Mouse (Mus musculus) stomach, embryonic 14.5 days (tissue): Measurements from ENCODE around the gene 3110009E18Rik. TPM values are rescaled to one million over a fixed set of nuclear protein-coding genes. Genes with fewer than 3 reads are reported as not detected.

ENCODE experiments used
- ATAC-seq: fragments of 200-750 bp; cut with Nextera tagmentation; 2 replicates; pipeline ENCODE4 v1.8.0; 2017; ENCODE audit warnings: low read depth, moderate TSS enrichment; ENCODE audit not compliant: insufficient number of reproducible peaks, insufficient read depth, low FRiP score
- H3K27ac ChIP-seq: fragments of 300-500 bp; sonication (generic); 2 replicates; pipeline ENCODE4 v1.5.1; 2014; ENCODE audit warnings: mild to moderate bottlenecking, low read length, moderate library complexity, mixed read lengths
- H3K27me3 ChIP-seq: fragments of 300-500 bp; sonication (generic); 2 replicates; pipeline ENCODE4 v1.6.1; 2014; ENCODE audit warnings: low read length, control low read depth, mixed read lengths; ENCODE audit not compliant: control insufficient read depth, insufficient read depth
- H3K36me3 ChIP-seq: fragments of 300-500 bp; sonication (generic); 2 replicates; pipeline ENCODE4 v1.6.1; 2014; ENCODE audit warnings: mild to moderate bottlenecking, control low read depth, low read length, moderate library complexity, mixed read lengths; ENCODE audit not compliant: control insufficient read depth, insufficient read depth
- H3K4me1 ChIP-seq: fragments of 300-500 bp; sonication (generic); 2 replicates; pipeline ENCODE4 v1.6.1; 2014; ENCODE audit warnings: low read length, control low read depth, mixed read lengths; ENCODE audit not compliant: control insufficient read depth, insufficient read depth
- H3K4me2 ChIP-seq: fragments of 300-500 bp; sonication (generic); replicated peaks from 2 replicates; pipeline ENCODE4 v1.6.1; 2014; ENCODE audit warnings: low read depth, low read length, control low read depth
- H3K4me3 ChIP-seq: fragments of 300-500 bp; sonication (generic); 2 replicates; pipeline ENCODE4 v1.5.1; 2014; ENCODE audit warnings: low read depth, low read length, control low read depth
- H3K9ac ChIP-seq: fragments of 300-500 bp; sonication (generic); replicated peaks from 2 replicates; pipeline ENCODE4 v1.6.1; 2014; ENCODE audit warnings: low read depth, mild to moderate bottlenecking, control low read depth, low read length, moderate library complexity, mixed read lengths
- H3K9me3 ChIP-seq: fragments of 300-500 bp; sonication (generic); 2 replicates; pipeline ENCODE4 v1.6.1; 2016; ENCODE audit warnings: low read depth, low read length, control low read depth; ENCODE audit not compliant: control insufficient read depth
- WGBS: fragments of 180-500 bp; shearing (Covaris S2); extraction: QIAGEN DNeasy Blood & Tissue Kit; methylation state at CpG from one replicate; pipeline ENCODE4 v1.1.7; 2014; 5-methylcytosine and 5-hydroxymethylcytosine counted together
- polyA plus RNA-seq: library from polyadenylated mRNA; unstranded; fragments of >200 nt; fragmentation: Nextera tagmentation; extraction: Ambion mirVana; gene quantifications from 2 replicates; pipeline ENCODE4 v1.2.1, GENCODE M21; 2014

The 3110009E18Rik gene
- polyA plus RNA-seq, 1 experiment from 2014 or later, result 22.4 TPM

- H3K36me3 ChIP-seq, result no peaks in the 10 kb centered on the region
- ATAC-seq, result no peak
- H3K27ac ChIP-seq, result no peak overlapping the region
- H3K9ac ChIP-seq, result no peak overlapping the region
- 93% methylated on average over 8 of the region's 8 CpGs for WGBS
- no peak overlapping the region for H3K4me2 ChIP-seq
- H3K27me3 ChIP-seq, result no peaks in the 10 kb centered on the region
- H3K4me3 ChIP-seq, result no peak overlapping the region
- peaks cover 14% of the 10 kb centered on the region for H3K4me1 ChIP-seq
- no peaks in the 10 kb centered on the region for H3K9me3 ChIP-seq
Measured at GRCm38 (mm10) chr1:120122634-120123383, 1.8 kb downstream of the 3110009E18Rik start.

GRCm38 (mm10) chr1:120124839-120125238, 3.9 kb downstream of the 3110009E18Rik start:
- H3K9me3 ChIP-seq, result no peaks in the 10 kb centered on the region
- peaks cover 6% of the 10 kb centered on the region for H3K4me1 ChIP-seq
- no peak overlapping the region for H3K9ac ChIP-seq
- no peaks in the 10 kb centered on the region for H3K36me3 ChIP-seq
- no peak overlapping the region for H3K4me2 ChIP-seq
- no peaks in the 10 kb centered on the region for H3K27me3 ChIP-seq
- H3K4me3 ChIP-seq, result no peak overlapping the region
- no peak overlapping the region for H3K27ac ChIP-seq
- no peak for ATAC-seq
- 76% methylated on average over 4 of the region's 4 CpGs for WGBS

GRCm38 (mm10) chr1:120125471-120125870, 4.5 kb downstream of the 3110009E18Rik start:
- Histone ChIP-seq H3K4me2 (no peak overlapping the region), H3K27me3 (no peaks in the 10 kb centered on the region), H3K9ac (no peak overlapping the region), H3K27ac (no peak overlapping the region), H3K4me1 (0 out of 2 replicates have a peak, but pooled peaks cover 3% of the 10 kb centered on the region), H3K36me3 (no peaks in the 10 kb centered on the region), H3K9me3 (no peaks in the 10 kb centered on the region), H3K4me3 (no peak overlapping the region)
- ATAC-seq, result no peak
- 77% methylated on average over 6 of the region's 6 CpGs for WGBS

- H3K4me2 ChIP-seq, result no peak overlapping the region
- 65% methylated on average over 9 of the region's 9 CpGs for WGBS
- H3K27ac ChIP-seq, result no peak overlapping the region
- H3K36me3 ChIP-seq, result no peaks in the 10 kb centered on the region
- no peak overlapping the region for H3K9ac ChIP-seq
- 0 out of 2 replicates have a peak, but pooled peaks cover 3% of the 10 kb centered on the region for H3K4me1 ChIP-seq
- H3K27me3 ChIP-seq, result no peaks in the 10 kb centered on the region
- no peaks in the 10 kb centered on the region for H3K9me3 ChIP-seq
- ATAC-seq, result no peak
- no peak overlapping the region for H3K4me3 ChIP-seq
Measured at GRCm38 (mm10) chr1:120126318-120126717, 5.3 kb downstream of the 3110009E18Rik start.

GRCm38 (mm10) chr1:120132376-120132775, 11.4 kb downstream of the 3110009E18Rik start:
- 85% methylated on average over 1 of the region's 1 CpGs for WGBS

GRCm38 (mm10) chr1:120135934-120136786, 15.2 kb downstream of the 3110009E18Rik start:
- H3K27ac ChIP-seq, result no peak overlapping the region
- no peaks in the 10 kb centered on the region for H3K4me1 ChIP-seq
- no peak overlapping the region for H3K9ac ChIP-seq
- no peaks in the 10 kb centered on the region for H3K27me3 ChIP-seq
- 66% methylated on average over 7 of the region's 7 CpGs for WGBS
- H3K4me3 ChIP-seq, result no peak overlapping the region
- peak; percentile 48 for ATAC-seq
- H3K4me2 ChIP-seq, result no peak overlapping the region
- no peaks in the 10 kb centered on the region for H3K36me3 ChIP-seq
- no peaks in the 10 kb centered on the region for H3K9me3 ChIP-seq

More at GRCm38 (mm10) chr1:120132376-120132775, 11.4 kb downstream of the 3110009E18Rik start:
- no peaks in the 10 kb centered on the region for H3K36me3 ChIP-seq
- no peaks in the 10 kb centered on the region for H3K9me3 ChIP-seq
- no peaks in the 10 kb centered on the region for H3K27me3 ChIP-seq
- no peak overlapping the region for H3K4me3 ChIP-seq
- no peaks in the 10 kb centered on the region for H3K4me1 ChIP-seq
- H3K9ac ChIP-seq, result no peak overlapping the region
- H3K27ac ChIP-seq, result no peak overlapping the region
- ATAC-seq, result no peak
- no peak overlapping the region for H3K4me2 ChIP-seq

GRCm38 (mm10) chr1:120138923-120139540, 18.0 kb downstream of the 3110009E18Rik start:
- H3K27me3 ChIP-seq, result no peaks in the 10 kb centered on the region
- H3K4me1 ChIP-seq, result no peaks in the 10 kb centered on the region
- H3K27ac ChIP-seq, result no peak overlapping the region
- H3K9ac ChIP-seq, result no peak overlapping the region
- H3K9me3 ChIP-seq, result no peaks in the 10 kb centered on the region
- H3K36me3 ChIP-seq, result no peaks in the 10 kb centered on the region
- no peak for ATAC-seq
- 43% methylated on average over 7 of the region's 7 CpGs for WGBS
- H3K4me3 ChIP-seq, result no peak overlapping the region
- no peak overlapping the region for H3K4me2 ChIP-seq

- no peaks in the 10 kb centered on the region for H3K9me3 ChIP-seq
- no peaks in the 10 kb centered on the region for H3K27me3 ChIP-seq
- no peak overlapping the region for H3K4me3 ChIP-seq
- H3K9ac ChIP-seq, result no peak overlapping the region
- H3K27ac ChIP-seq, result no peak overlapping the region
- WGBS, result 78% methylated on average over 9 of the region's 9 CpGs
- no peaks in the 10 kb centered on the region for H3K36me3 ChIP-seq
- no peak overlapping the region for H3K4me2 ChIP-seq
- H3K4me1 ChIP-seq, result no peaks in the 10 kb centered on the region
- ATAC-seq, result no peak
Measured at GRCm38 (mm10) chr1:120140144-120140693, 19.2 kb downstream of the 3110009E18Rik start.
